Mouse (Mus musculus): Measurements from ENCODE around the gene Cldn10. TPM values are rescaled to one million over a fixed set of nuclear protein-coding genes. Genes with fewer than 3 reads are reported as not detected.
A peak's percentile ranks its signal among the peaks of the same experiment; 100 is the strongest.

Cldn10 gene
- polyA plus RNA-seq, 1 experiment from 2014 or later, result 2.2 TPM

GRCm38 (mm10) chr14:118913651-118914050, 125.9 kb downstream of the Cldn10 start:
- no peak overlapping the region for H3K9ac ChIP-seq (ENCODE audit: low read length)
- H3K4me1 ChIP-seq (ENCODE audit: control insufficient read depth, insufficient read depth, low read length), result no peaks in the 10 kb centered on the region
- no peak overlapping the region for H3K27ac ChIP-seq (ENCODE audit: low read length)
- H3K27me3 ChIP-seq (ENCODE audit: control insufficient read depth, insufficient read depth, low read length), result no peaks in the 10 kb centered on the region
- H3K9me3 ChIP-seq (replicated peaks; ENCODE audit: control insufficient read depth, low read length), result no peaks in the 10 kb centered on the region
- peaks cover 7% of the 10 kb centered on the region; the same call in 1 of the 2 replicates for H3K36me3 ChIP-seq (ENCODE audit: control insufficient read depth, insufficient read depth)
- H3K4me3 ChIP-seq (ENCODE audit: low read length), result no peak overlapping the region
- no peak for ATAC-seq (replicated peaks; ENCODE audit: extremely low read depth, insufficient read depth, low FRiP score)
- WGBS, result 50% methylated on average over 5 of the region's 5 CpGs
- H3K4me2 ChIP-seq (ENCODE audit: low read depth, low read length), result no peak overlapping the region

- ATAC-seq (replicated peaks; ENCODE audit: extremely low read depth, insufficient read depth, low FRiP score), result no peak
- Histone ChIP-seq H3K27me3 (ENCODE audit: control insufficient read depth, insufficient read depth, low read length) (0 out of 2 replicates have a peak, but pooled peaks cover 5% of the 10 kb centered on the region), H3K36me3 (ENCODE audit: control insufficient read depth, insufficient read depth) (peaks cover 4% of the 10 kb centered on the region; the same call in 1 of the 2 replicates), H3K27ac (ENCODE audit: low read length) (no peak overlapping the region), H3K9me3 (replicated peaks; ENCODE audit: control insufficient read depth, low read length) (no peaks in the 10 kb centered on the region), H3K4me1 (ENCODE audit: control insufficient read depth, insufficient read depth, low read length) (peaks cover 12% of the 10 kb centered on the region), H3K9ac (ENCODE audit: low read length) (no peak overlapping the region), H3K4me3 (ENCODE audit: low read length) (no peak overlapping the region), H3K4me2 (ENCODE audit: low read depth, low read length) (no peak overlapping the region)
- 64% methylated on average over 8 of the region's 8 CpGs for WGBS
Measured at GRCm38 (mm10) chr14:118919025-118919424, 131.3 kb downstream of the Cldn10 start.

- H3K9me3 ChIP-seq (replicated peaks; ENCODE audit: control insufficient read depth, low read length), result no peaks in the 10 kb centered on the region
- peaks cover 21% of the 10 kb centered on the region for H3K4me1 ChIP-seq (ENCODE audit: control insufficient read depth, insufficient read depth, low read length)
- H3K36me3 ChIP-seq (ENCODE audit: control insufficient read depth, insufficient read depth), result peaks cover 4% of the 10 kb centered on the region; the same call in 1 of the 2 replicates
- H3K27me3 ChIP-seq (ENCODE audit: control insufficient read depth, insufficient read depth, low read length), result 0 out of 2 replicates have a peak, but pooled peaks cover 5% of the 10 kb centered on the region
- H3K9ac ChIP-seq (ENCODE audit: low read length), result no peak overlapping the region
- ATAC-seq (replicated peaks; ENCODE audit: extremely low read depth, insufficient read depth, low FRiP score), result no peak
- no peak overlapping the region for H3K4me3 ChIP-seq (ENCODE audit: low read length)
- H3K4me2 ChIP-seq (ENCODE audit: low read depth, low read length), result no peak overlapping the region
- 58% methylated on average over 7 of the region's 7 CpGs for WGBS
- no peak overlapping the region for H3K27ac ChIP-seq (ENCODE audit: low read length)
Measured at GRCm38 (mm10) chr14:118920654-118921053, 132.9 kb downstream of the Cldn10 start.

- Histone ChIP-seq H3K36me3 (ENCODE audit: control insufficient read depth, insufficient read depth) (peaks cover 4% of the 10 kb centered on the region; the same call in 1 of the 2 replicates), H3K4me2 (ENCODE audit: low read depth, low read length) (peak overlapping the region; percentile 89), H3K9me3 (replicated peaks; ENCODE audit: control insufficient read depth, low read length) (no peaks in the 10 kb centered on the region), H3K4me3 (ENCODE audit: low read length) (peak overlapping the region; percentile 47), H3K27ac (ENCODE audit: low read length) (no peak overlapping the region), H3K9ac (ENCODE audit: low read length) (peak overlapping the region; percentile 62), H3K4me1 (ENCODE audit: control insufficient read depth, insufficient read depth, low read length) (peaks cover 24% of the 10 kb centered on the region), H3K27me3 (ENCODE audit: control insufficient read depth, insufficient read depth, low read length) (0 out of 2 replicates have a peak, but pooled peaks cover 5% of the 10 kb centered on the region)
- WGBS, result 39% methylated on average over 22 of the region's 22 CpGs
- no peak for ATAC-seq (replicated peaks; ENCODE audit: extremely low read depth, insufficient read depth, low FRiP score)
Measured at GRCm38 (mm10) chr14:118922251-118922650, 134.5 kb downstream of the Cldn10 start.

- 0 out of 2 replicates have a peak, but pooled peaks have one; percentile 10 for ATAC-seq (replicated peaks; ENCODE audit: extremely low read depth, insufficient read depth, low FRiP score)
- Histone ChIP-seq H3K27ac (ENCODE audit: low read length) (no peak overlapping the region), H3K27me3 (ENCODE audit: control insufficient read depth, insufficient read depth, low read length) (0 out of 2 replicates have a peak, but pooled peaks cover 5% of the 10 kb centered on the region), H3K4me3 (ENCODE audit: low read length) (peak overlapping the region; percentile 47), H3K4me1 (ENCODE audit: control insufficient read depth, insufficient read depth, low read length) (peaks cover 24% of the 10 kb centered on the region), H3K9ac (ENCODE audit: low read length) (peak overlapping the region; percentile 62), H3K36me3 (ENCODE audit: control insufficient read depth, insufficient read depth) (peaks cover 4% of the 10 kb centered on the region; the same call in 1 of the 2 replicates), H3K9me3 (replicated peaks; ENCODE audit: control insufficient read depth, low read length) (no peaks in the 10 kb centered on the region), H3K4me2 (ENCODE audit: low read depth, low read length) (peak overlapping the region; percentile 89)
- WGBS, result under 1% methylated on average over 47 of the region's 47 CpGs
Measured at GRCm38 (mm10) chr14:118922667-118923184, 135.0 kb downstream of the Cldn10 start.

Other genes with a start within 250 kb of the Cldn10 start
- 1.6 and 2.2 TPM in 2 replicates for gene Abcc4, start 81.7 kb upstream of the Cldn10 start, polyA plus RNA-seq (2015; fragmentation: Nextera tagmentation; extraction: Ambion mirVana)
- gene Dzip1, start 137.6 kb downstream of the Cldn10 start, polyA plus RNA-seq (2015; fragmentation: Nextera tagmentation; extraction: Ambion mirVana), result 5.0 and 5.7 TPM in 2 replicates
- gene Dnajc3, start 150.1 kb downstream of the Cldn10 start, polyA plus RNA-seq (2015; fragmentation: Nextera tagmentation; extraction: Ambion mirVana), result 26.7 and 31.0 TPM in 2 replicates